Mouse (Mus musculus) liver, adult 2 months (tissue): ENCODE data around the gene Frmd5.

ENCODE experiments used
- CTCF ChIP-seq: fragments of 200-500 bp; IDR thresholded peaks from 2 replicates; pipeline ENCODE4 v1.5.1; 2011; ENCODE audit warnings: low read depth, low read length, control low read depth
- POLR2A ChIP-seq: fragments of 200-500 bp; IDR thresholded peaks from 2 replicates; pipeline ENCODE4 v1.6.1; 2011; ENCODE audit warnings: low read length, control low read depth; ENCODE audit not compliant: insufficient read depth; ENCODE audit errors: extremely low read depth

GRCm38 (mm10) chr2:121646528-121646927 is 160.4 kb downstream of the Frmd5 start:
- TF ChIP-seq CTCF, result no peak
- TF ChIP-seq POLR2A, result no peak
